Mouse (Mus musculus) liver, embryonic 11.5 days (tissue): ENCODE data around the gene Tnr. TPM values are rescaled to one million over a fixed set of nuclear protein-coding genes. Genes with fewer than 3 reads are reported as not detected.

Source experiments
- ATAC-seq: fragments of 200-750 bp; cut with Nextera tagmentation; replicated peaks from 2 replicates; pipeline ENCODE4 v1.8.0; 2017; ENCODE audit warnings: moderate number of reproducible peaks, mild to moderate bottlenecking, moderate TSS enrichment, moderate library complexity; ENCODE audit not compliant: low FRiP score
- DNase-seq: peaks from one replicate; pipeline ENCODE4 v3.0.0-alpha.2; 2017; ENCODE audit warnings: low spot score
- H3K27ac ChIP-seq: fragments of 300-500 bp; sonication (generic); 2 replicates; pipeline ENCODE4 v1.5.1; 2014; ENCODE audit warnings: mild to moderate bottlenecking, low read depth, low read length, control low read depth
- H3K27me3 ChIP-seq: fragments of 300-500 bp; sonication (generic); replicated peaks from 2 replicates; pipeline ENCODE4 v1.6.1; 2014; ENCODE audit warnings: low read length, mixed read lengths; ENCODE audit not compliant: control insufficient read depth, insufficient read depth
- H3K36me3 ChIP-seq: fragments of 300-500 bp; sonication (generic); 2 replicates; pipeline ENCODE4 v1.6.1; 2014; ENCODE audit warnings: mild to moderate bottlenecking, low read length, moderate library complexity, mixed read lengths; ENCODE audit not compliant: control insufficient read depth, insufficient read depth
- H3K4me1 ChIP-seq: fragments of 300-500 bp; sonication (generic); replicated peaks from 2 replicates; pipeline ENCODE4 v1.6.1; 2014; ENCODE audit warnings: low read length, mixed read lengths; ENCODE audit not compliant: control insufficient read depth, insufficient read depth
- H3K4me2 ChIP-seq: fragments of 300-500 bp; sonication (generic); 2 replicates; pipeline ENCODE4 v1.6.1; 2014; ENCODE audit warnings: mild to moderate bottlenecking, control low read depth, moderate library complexity
- H3K4me3 ChIP-seq: fragments of 300-500 bp; sonication (generic); 2 replicates; pipeline ENCODE4 v1.5.1; 2014; ENCODE audit warnings: low read depth, low read length, control low read depth
- H3K9ac ChIP-seq: fragments of 300-500 bp; sonication (generic); 2 replicates; pipeline ENCODE4 v1.6.1; 2014; ENCODE audit warnings: low read depth, low read length, control low read depth
- H3K9me3 ChIP-seq: fragments of 300-500 bp; sonication (generic); 2 replicates; pipeline ENCODE4 v1.6.1; 2016; ENCODE audit warnings: low read length, inconsistent platforms, mixed read lengths; ENCODE audit not compliant: control insufficient read depth
- WGBS: fragments of 180-500 bp; shearing (Covaris S2); extraction: QIAGEN DNeasy Blood & Tissue Kit; methylation state at CpG from one replicate; pipeline ENCODE4 v1.1.7; 2014; 5-methylcytosine and 5-hydroxymethylcytosine counted together
- polyA plus RNA-seq: library from polyadenylated mRNA; unstranded; fragments of >200 nt; fragmentation: Nextera tagmentation; extraction: Ambion mirVana; gene quantifications from 2 replicates; pipeline ENCODE4 v1.2.1, GENCODE M21; 2014

Tnr gene
- polyA plus RNA-seq, 1 experiment from 2014 or later: 0.58 TPM

DNA sequence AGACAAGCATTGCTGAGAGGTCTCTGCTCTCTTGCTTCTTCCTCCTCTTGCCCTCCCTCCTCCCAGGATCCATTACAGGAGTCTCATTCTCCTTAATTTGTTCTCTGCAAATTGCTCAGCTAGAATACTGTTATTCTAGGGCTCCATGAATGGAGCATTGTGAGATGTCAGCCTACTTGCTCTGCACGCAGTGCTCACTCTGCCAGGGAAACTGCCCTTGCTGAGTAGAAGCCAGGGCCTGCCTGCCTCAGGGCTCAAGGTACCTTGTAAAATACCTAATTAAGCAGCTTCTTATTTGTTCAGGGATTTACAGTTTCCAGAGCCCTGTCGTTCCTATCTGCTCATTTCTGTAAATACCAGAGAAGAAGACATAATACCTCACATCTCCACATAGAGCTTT, 240.3 kb downstream of the Tnr start:
- WGBS: 71% methylated on average over 2 of the region's 2 CpGs
- no peaks in the 10 kb centered on the region for H3K4me1 ChIP-seq
- H3K27me3 ChIP-seq: no peaks in the 10 kb centered on the region
- H3K9ac ChIP-seq: no peak overlapping the region
- no peak overlapping the region for H3K27ac ChIP-seq
- no peak overlapping the region for H3K4me3 ChIP-seq
- no peaks in the 10 kb centered on the region for H3K9me3 ChIP-seq
- ATAC-seq: no peak
- no peak for DNase-seq
- no peaks in the 10 kb centered on the region for H3K36me3 ChIP-seq
- H3K4me2 ChIP-seq: no peak overlapping the region

DNA sequence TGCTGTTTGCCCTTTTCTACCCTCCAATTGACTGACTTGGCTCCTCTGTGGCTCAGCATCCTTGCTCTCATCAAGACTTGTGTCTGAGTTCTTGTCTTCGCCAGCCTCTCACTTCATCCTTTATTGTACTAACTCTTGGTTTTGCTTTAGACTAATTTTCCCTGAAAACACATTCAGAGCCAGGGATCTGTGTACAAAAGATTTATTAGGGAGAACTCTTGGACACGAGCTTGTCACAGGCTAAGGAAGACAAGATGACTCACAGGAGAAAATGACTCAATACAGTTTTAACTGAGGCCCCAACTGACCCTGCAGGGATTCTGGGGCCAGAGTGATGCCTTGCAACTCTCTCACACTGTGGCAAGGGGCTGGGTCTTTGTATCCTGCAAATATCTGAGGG, 241.3 kb downstream of the Tnr start:
- no peak overlapping the region for H3K4me2 ChIP-seq
- ATAC-seq (no peak), DNase-seq (no peak)
- 58% methylated on average over 2 of the region's 2 CpGs for WGBS
- no peak overlapping the region for H3K9ac ChIP-seq
- no peak overlapping the region for H3K4me3 ChIP-seq
- H3K27me3 ChIP-seq: no peaks in the 10 kb centered on the region
- H3K27ac ChIP-seq: no peak overlapping the region
- no peaks in the 10 kb centered on the region for H3K36me3 ChIP-seq
- H3K9me3 ChIP-seq: no peaks in the 10 kb centered on the region
- no peaks in the 10 kb centered on the region for H3K4me1 ChIP-seq

DNA sequence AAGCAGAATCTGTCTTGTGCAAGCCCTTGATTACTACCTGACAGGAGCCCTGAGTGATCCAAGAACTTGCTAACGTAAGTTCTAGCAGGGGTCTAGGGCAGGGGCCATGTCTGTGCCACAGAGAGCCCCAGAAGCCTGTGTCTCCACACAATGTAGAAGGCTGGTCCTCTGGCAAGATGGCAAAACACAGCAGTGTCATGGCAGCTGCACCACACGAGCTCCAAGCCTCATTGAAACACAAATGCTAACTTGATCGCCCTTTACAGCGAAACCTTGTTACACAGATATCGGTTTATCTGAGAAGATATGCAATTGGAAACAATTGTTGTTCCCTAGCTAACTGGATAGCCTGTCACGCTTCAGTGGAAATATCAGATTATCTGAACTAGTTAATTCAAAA, 246.4 kb downstream of the Tnr start:
- Histone ChIP-seq H3K4me3 (no peak overlapping the region), H3K27me3 (no peaks in the 10 kb centered on the region), H3K27ac (no peak overlapping the region), H3K36me3 (no peaks in the 10 kb centered on the region), H3K4me2 (no peak overlapping the region), H3K9ac (no peak overlapping the region), H3K9me3 (no peaks in the 10 kb centered on the region), H3K4me1 (no peaks in the 10 kb centered on the region)
- WGBS: 77% methylated on average over 6 of the region's 6 CpGs
- no peak for DNase-seq
- ATAC-seq: no peak

DNA sequence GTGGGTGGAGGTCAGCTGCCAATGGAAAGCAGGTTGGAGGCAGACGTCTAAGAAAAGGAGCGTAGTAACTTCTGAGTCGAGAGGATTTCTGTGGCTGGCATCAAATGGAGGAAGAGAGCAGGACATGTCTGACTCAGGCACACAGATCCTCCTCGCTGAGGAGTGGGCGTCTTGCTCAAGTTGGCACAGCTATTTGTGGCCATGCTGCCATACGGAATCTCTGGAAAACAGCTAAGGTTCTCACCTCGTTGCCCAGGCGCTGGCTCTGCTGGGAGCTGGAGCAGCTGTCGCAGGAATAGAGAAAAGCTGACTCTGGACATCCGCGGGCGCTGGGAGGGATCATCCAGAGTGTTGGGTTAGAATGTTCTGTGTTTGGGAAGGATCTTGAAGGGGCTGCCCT, 250.1 kb downstream of the Tnr start:
- no peak overlapping the region for H3K9ac ChIP-seq
- DNase-seq (no peak), ATAC-seq (no peak)
- H3K36me3 ChIP-seq: no peaks in the 10 kb centered on the region
- no peaks in the 10 kb centered on the region for H3K9me3 ChIP-seq
- H3K27ac ChIP-seq: no peak overlapping the region
- WGBS: 70% methylated on average over 12 of the region's 12 CpGs
- H3K4me2 ChIP-seq: no peak overlapping the region
- H3K4me1 ChIP-seq: no peaks in the 10 kb centered on the region
- no peak overlapping the region for H3K4me3 ChIP-seq
- no peaks in the 10 kb centered on the region for H3K27me3 ChIP-seq

DNA sequence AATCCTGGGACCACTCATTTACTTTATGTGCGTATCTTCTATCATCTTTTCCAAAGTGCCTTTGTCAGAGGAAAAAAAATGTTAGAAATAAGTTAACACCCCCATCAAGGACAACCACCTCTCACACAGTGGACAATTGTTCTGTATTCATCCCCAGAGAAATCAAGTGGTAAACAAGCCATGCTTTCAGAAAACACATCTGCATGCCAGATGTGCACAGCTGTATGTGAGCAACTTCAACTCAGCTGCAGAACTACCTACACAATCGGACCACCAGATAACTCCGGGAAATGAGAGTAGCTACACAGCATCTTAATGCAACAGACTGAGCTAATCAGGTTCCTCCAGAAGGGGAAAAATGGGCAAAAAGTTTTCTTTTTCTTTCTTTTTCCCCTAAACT, 251.6 kb downstream of the Tnr start:
- ATAC-seq: no peak

DNA sequence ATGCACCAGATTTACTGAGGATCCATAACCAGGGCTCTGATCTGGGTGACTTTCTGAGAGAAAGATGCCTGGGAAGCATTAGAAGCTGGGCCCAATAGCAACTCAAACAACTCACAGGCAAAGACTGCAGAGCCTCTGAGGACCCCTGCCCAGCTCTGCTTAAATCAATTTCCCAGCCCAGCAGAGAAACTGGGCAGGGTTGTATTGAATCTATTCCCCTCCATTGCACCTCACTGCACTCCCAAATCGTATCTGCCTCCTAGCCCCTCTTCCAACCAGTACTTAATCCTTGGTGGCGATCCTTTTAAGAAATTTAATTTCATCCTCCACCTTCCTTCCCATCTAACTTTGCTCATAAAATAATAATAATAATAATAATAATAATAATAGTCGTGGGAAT, 253.5 kb downstream of the Tnr start:
- no peak for ATAC-seq
- Histone ChIP-seq H3K4me1 (no peaks in the 10 kb centered on the region), H3K4me3 (no peak overlapping the region), H3K9ac (no peak overlapping the region), H3K27me3 (no peaks in the 10 kb centered on the region), H3K27ac (no peak overlapping the region), H3K4me2 (no peak overlapping the region), H3K9me3 (no peaks in the 10 kb centered on the region), H3K36me3 (no peaks in the 10 kb centered on the region)
- DNase-seq: no peak
- WGBS: 77% methylated on average over 3 of the region's 3 CpGs

More for the DNA sequence above, 251.6 kb downstream of the Tnr start:
- no peak for DNase-seq
- Histone ChIP-seq H3K27ac (no peak overlapping the region), H3K9ac (no peak overlapping the region), H3K4me3 (no peak overlapping the region), H3K4me2 (no peak overlapping the region), H3K36me3 (no peaks in the 10 kb centered on the region), H3K4me1 (no peaks in the 10 kb centered on the region), H3K27me3 (no peaks in the 10 kb centered on the region), H3K9me3 (no peaks in the 10 kb centered on the region)
- 76% methylated on average over 3 of the region's 3 CpGs for WGBS

DNA sequence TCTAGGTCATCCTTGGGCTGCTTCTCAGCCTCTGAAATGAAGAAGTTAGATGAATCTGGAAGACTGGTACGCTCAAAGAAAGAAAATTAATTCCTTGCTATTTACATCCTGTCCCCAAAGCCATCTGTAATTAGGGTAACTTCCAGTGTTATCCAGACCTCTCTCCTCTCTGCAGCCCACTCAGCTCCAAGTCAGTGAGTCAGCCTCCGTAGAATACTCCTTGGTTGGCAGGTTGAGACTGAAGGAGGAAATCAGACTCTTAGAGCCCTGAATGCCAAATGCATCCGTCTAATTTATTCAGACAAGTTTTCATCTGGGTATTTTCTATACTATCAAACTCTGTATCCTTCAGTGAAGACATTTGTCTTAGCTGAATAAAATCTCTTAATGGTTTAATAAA, 255.9 kb downstream of the Tnr start:
- Histone ChIP-seq H3K4me2 (no peak overlapping the region), H3K9me3 (no peaks in the 10 kb centered on the region), H3K27ac (no peak overlapping the region), H3K4me1 (no peaks in the 10 kb centered on the region), H3K27me3 (no peaks in the 10 kb centered on the region), H3K9ac (no peak overlapping the region), H3K4me3 (no peak overlapping the region), H3K36me3 (no peaks in the 10 kb centered on the region)
- DNase-seq (no peak), ATAC-seq (no peak)
- 78% methylated on average over 3 of the region's 3 CpGs for WGBS

DNA sequence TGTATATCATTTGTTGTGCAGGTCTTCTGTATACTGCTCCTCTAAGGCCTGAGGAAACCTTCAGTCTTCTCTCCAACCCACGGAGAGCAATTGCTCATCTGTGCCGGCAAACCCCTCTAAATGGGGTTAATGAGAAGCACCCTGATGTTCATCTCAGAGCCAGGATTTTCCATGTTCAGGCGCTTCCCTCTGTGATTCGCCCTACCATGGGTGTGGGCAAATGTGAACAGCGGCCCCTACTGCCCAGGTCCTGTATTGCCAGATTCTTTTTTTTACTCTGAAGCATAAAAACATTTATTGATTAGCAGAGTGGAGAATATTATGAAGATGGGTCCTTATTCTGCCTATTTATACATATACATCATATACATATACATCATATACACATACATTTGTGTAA, 260.3 kb downstream of the Tnr start:
- no peak for DNase-seq
- WGBS: 35% methylated on average over 5 of the region's 5 CpGs
- Histone ChIP-seq H3K4me2 (no peak overlapping the region), H3K9ac (no peak overlapping the region), H3K4me1 (no peaks in the 10 kb centered on the region), H3K27ac (no peak overlapping the region), H3K4me3 (no peak overlapping the region), H3K36me3 (no peaks in the 10 kb centered on the region), H3K27me3 (no peaks in the 10 kb centered on the region), H3K9me3 (no peaks in the 10 kb centered on the region)
- ATAC-seq: no peak

DNA sequence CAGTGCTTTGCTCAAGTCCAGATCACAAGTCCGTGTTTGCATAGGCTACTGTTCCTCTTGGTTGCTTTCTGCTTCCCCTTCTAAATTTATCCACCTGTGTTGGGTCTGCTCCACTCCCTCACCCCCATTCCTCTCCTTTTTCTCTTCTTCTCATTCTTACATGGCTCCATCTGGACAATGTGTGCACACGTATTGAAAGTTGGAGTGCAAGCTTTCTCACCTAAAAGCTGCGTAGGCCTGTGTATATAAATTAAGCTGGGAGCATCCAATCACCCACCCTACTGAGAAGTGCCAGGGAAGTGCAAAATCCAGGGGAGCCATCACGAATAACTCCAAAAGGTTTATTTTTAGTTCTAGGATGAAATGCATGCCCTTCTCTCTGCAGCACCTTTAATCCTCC, 264.7 kb downstream of the Tnr start:
- no peaks in the 10 kb centered on the region for H3K36me3 ChIP-seq
- H3K27me3 ChIP-seq: no peaks in the 10 kb centered on the region
- no peak for DNase-seq
- no peak overlapping the region for H3K4me3 ChIP-seq
- H3K27ac ChIP-seq: no peak overlapping the region
- no peak for ATAC-seq
- H3K9ac ChIP-seq: no peak overlapping the region
- 73% methylated on average over 4 of the region's 4 CpGs for WGBS
- H3K4me1 ChIP-seq: no peaks in the 10 kb centered on the region
- H3K4me2 ChIP-seq: no peak overlapping the region
- no peaks in the 10 kb centered on the region for H3K9me3 ChIP-seq
